ENCODE assay signal across 11 mouse cellular contexts in genomic region chr12:11221524-11222330, GRCm38 (mm10). TPM values are rescaled to one million over a fixed set of nuclear protein-coding genes. Genes with fewer than 3 reads are reported as not detected.
DNase-seq lines count a peak whose midpoint lies in the region; ATAC-seq and TF ChIP-seq lines count a peak whose summit lies in the region.
"Had no signal": no experiment of that assay in that cellular context is flagged by ENCODE, and none has a peak within 500 bp of the region (broad histone marks: within the 10 kb centered on the region; RNA-seq: fewer than 3 reads in every experiment).

No protein-coding gene starts in this region.

- TF ChIP-seq POLR2A in heart, adult 2 months (IDR thresholded peaks at IDR 0.05; ENCODE audit: insufficient read depth, low read depth, low read length), result no peak
- no peak for TF ChIP-seq POLR2A in testis, adult 2 months (IDR thresholded peaks at IDR 0.05; ENCODE audit: control insufficient read depth, low read depth, low read length)
- no peak for TF ChIP-seq POLR2A in thymus, adult 2 months (IDR thresholded peaks at IDR 0.05; ENCODE audit: control insufficient read depth, extremely low read depth, insufficient read depth, low read length, poor library complexity)

- no peak overlapping the region for H3K4me3 ChIP-seq in neural tube, embryonic 11.5 days (ENCODE audit: low read depth, low read length)
- H3K4me3 ChIP-seq in heart, adult 2 months, result peak overlapping the region; percentile 19; the same call in 1 of the 2 replicates
- peak overlapping the region; percentile 7; the same call in 1 of the 2 replicates for H3K4me3 ChIP-seq in testis, adult 2 months (ENCODE audit: control insufficient read depth, low read depth, low read length)
- H3K4me3 ChIP-seq in thymus, adult 2 months (ENCODE audit: control insufficient read depth, insufficient read depth, low read length), result no peak overlapping the region

- intact Hi-C loops in heart, adult 2 months (cut with DNase I), result no loop called here

- no peaks in the 10 kb centered on the region for H3K9me3 ChIP-seq in neural tube, embryonic 11.5 days (ENCODE audit: control insufficient read depth, low read length)

- H3K79me2 ChIP-seq in heart, adult 2 months (replicated peaks; ENCODE audit: control insufficient read depth, insufficient read depth, low read length), result no peaks in the 10 kb centered on the region

- no peak for ATAC-seq in neural tube, embryonic 11.5 days (ENCODE audit: insufficient read depth, low FRiP score, low TSS enrichment)

- 64% methylated on average over 20 of the region's 20 CpGs for WGBS in neural tube, embryonic 11.5 days
- 37% methylated on average over 20 of the region's 20 CpGs for WGBS in heart, adult 2 months
- 88% methylated on average over 20 of the region's 20 CpGs for WGBS in thymus, adult 2 months

- no peak for TF ChIP-seq EP300 in heart, adult 2 months (IDR thresholded peaks at IDR 0.05; ENCODE audit: insufficient read depth, low read depth, low read length)

- H3K27me3 ChIP-seq in neural tube, embryonic 11.5 days (ENCODE audit: control insufficient read depth, insufficient read depth, low read length), result no peaks in the 10 kb centered on the region
- no peaks in the 10 kb centered on the region for H3K27me3 ChIP-seq in heart, adult 2 months (ENCODE audit: control insufficient read depth, insufficient read depth, low read length)
- no peaks in the 10 kb centered on the region for H3K27me3 ChIP-seq in testis, adult 2 months (ENCODE audit: control insufficient read depth, insufficient read depth, low read length)
- no peaks in the 10 kb centered on the region for H3K27me3 ChIP-seq in thymus, adult 2 months (ENCODE audit: control insufficient read depth, insufficient read depth, low read length)

- H3K9ac ChIP-seq in neural tube, embryonic 11.5 days (ENCODE audit: low read length), result no peak overlapping the region
- H3K9ac ChIP-seq in heart, adult 2 months (ENCODE audit: low read depth, low read length), result no peak overlapping the region

- no peak for TF ChIP-seq CTCF in heart, adult 2 months (IDR thresholded peaks at IDR 0.05)
- no peak for TF ChIP-seq CTCF in testis, adult 2 months (IDR thresholded peaks at IDR 0.05; ENCODE audit: control insufficient read depth, insufficient read depth, insufficient replicate concordance, low read depth, low read length)
- no peak for TF ChIP-seq CTCF in thymus, adult 2 months (IDR thresholded peaks at IDR 0.05; ENCODE audit: borderline replicate concordance, control insufficient read depth, extremely low read depth, insufficient read depth, low read length, poor library complexity)

- no peak overlapping the region for H3K4me2 ChIP-seq in neural tube, embryonic 11.5 days (ENCODE audit: low read depth)

- no peaks in the 10 kb centered on the region for H3K4me1 ChIP-seq in neural tube, embryonic 11.5 days (ENCODE audit: control insufficient read depth, insufficient read depth, low read length)
- H3K4me1 ChIP-seq in heart, adult 2 months (ENCODE audit: control insufficient read depth, insufficient read depth, low read length), result no peaks in the 10 kb centered on the region; the same call in 1 of the 2 replicates
- peaks cover 10% of the 10 kb centered on the region for H3K4me1 ChIP-seq in testis, adult 2 months (ENCODE audit: control insufficient read depth, insufficient read depth, low read length)
- H3K4me1 ChIP-seq in thymus, adult 2 months (replicated peaks; ENCODE audit: control insufficient read depth, insufficient read depth, low read length), result no peaks in the 10 kb centered on the region

- H3K27ac ChIP-seq in neural tube, embryonic 11.5 days (ENCODE audit: low read depth, low read length), result no peak overlapping the region
- H3K27ac ChIP-seq in heart, adult 2 months, result peak overlapping the region; percentile 66
- peak overlapping the region; percentile 90 for H3K27ac ChIP-seq in testis, adult 2 months (ENCODE audit: control insufficient read depth, insufficient read depth, low read depth, low read length)
- no peak overlapping the region for H3K27ac ChIP-seq in thymus, adult 2 months (ENCODE audit: control insufficient read depth, insufficient read depth, low read length)

- DNase-seq in neural tube, embryonic 11.5 days (ENCODE audit: low spot score), result peak; percentile 23
- no peak for DNase-seq in neural tube, embryonic 10.5 days (ENCODE audit: extremely low spot score, low spot score)
- peak; percentile 36 for DNase-seq in heart, adult 2 months
- DNase-seq in kidney, postnatal 4 days, result peak; percentile 36 to 50
- no peak for DNase-seq in thymus, adult 2 months
- no peak for DNase-seq in cerebellum, postnatal 14 days
- DNase-seq in left cerebral cortex, adult 9 months (ENCODE audit: low spot score in 2 of 2), result no peak

- H3K36me3 ChIP-seq in neural tube, embryonic 11.5 days (ENCODE audit: control insufficient read depth, insufficient read depth, low read length), result no peaks in the 10 kb centered on the region
- no peaks in the 10 kb centered on the region for H3K36me3 ChIP-seq in heart, adult 2 months (ENCODE audit: control insufficient read depth, insufficient read depth, low read length)
- no peaks in the 10 kb centered on the region for H3K36me3 ChIP-seq in testis, adult 2 months (ENCODE audit: control insufficient read depth, insufficient read depth, low read length)
- no peaks in the 10 kb centered on the region for H3K36me3 ChIP-seq in thymus, adult 2 months (ENCODE audit: control insufficient read depth, insufficient read depth, low read length)

RNA-seq across cellular contexts. Expression of gene Msgn1, which starts 13.0 kb away (rescaled TPM):
- not detected in 2 replicates for polyA plus RNA-seq in neural tube, embryonic 11.5 days (2014; fragmentation: Nextera tagmentation; extraction: Ambion mirVana)
- not detected for total RNA-seq in heart, adult 2 months (2021)
- polyA plus RNA-seq in heart, adult 2 months (2012; rRNA removed), result not detected in 2 replicates
- not detected in 2 replicates for polyA plus RNA-seq in testis, adult 2 months (2012; rRNA removed)
- polyA plus RNA-seq in thymus, adult 2 months (2012; rRNA removed), result 0.27 and 0.34 TPM in 2 replicates
- total RNA-seq: MEL had no signal
- polyA plus RNA-seq: gonadal fat pad, adult 2 months; small intestine, adult 2 months had no signal

RNA-seq across cellular contexts. Expression of gene Gen1, which starts 43.9 kb away (rescaled TPM):
- polyA plus RNA-seq in neural tube, embryonic 11.5 days (2014; fragmentation: Nextera tagmentation; extraction: Ambion mirVana), result 12.3 and 14.1 TPM in 2 replicates
- total RNA-seq in heart, adult 2 months (2021), result 1 to 10 TPM in 1 of 2 experiments, under 1 TPM in 1; 0.78 to 1.1 TPM
- polyA plus RNA-seq in heart, adult 2 months (2012; rRNA removed), result 0.16 and 0.23 TPM in 2 replicates
- 0.97 and 1.0 TPM in 2 replicates for polyA plus RNA-seq in testis, adult 2 months (2012; rRNA removed)
- 2.0 and 3.9 TPM in 2 replicates for polyA plus RNA-seq in thymus, adult 2 months (2012; rRNA removed)

RNA-seq across cellular contexts. Expression of gene Smc6, which starts 44.0 kb away (rescaled TPM):
- 104 and 114 TPM in 2 replicates for polyA plus RNA-seq in neural tube, embryonic 11.5 days (2014; fragmentation: Nextera tagmentation; extraction: Ambion mirVana)
- total RNA-seq in heart, adult 2 months (2021), result 10 to 100 TPM; 46.0 to 48.3 TPM
- 9.3 and 15.3 TPM in 2 replicates for polyA plus RNA-seq in heart, adult 2 months (2012; rRNA removed)
- 38.1 and 41.3 TPM in 2 replicates for polyA plus RNA-seq in testis, adult 2 months (2012; rRNA removed)
- 11.3 and 14.3 TPM in 2 replicates for polyA plus RNA-seq in thymus, adult 2 months (2012; rRNA removed)

Comparison
In these comparisons a context has a peak if more than half of its experiments do, and no peak if none do; other contexts are left out.
1. DNase-seq: peak in neural tube, embryonic 11.5 days (single experiment), heart, adult 2 months (2 of 2) and kidney, postnatal 4 days (2 of 2); none in neural tube, embryonic 10.5 days (single experiment), thymus, adult 2 months (single experiment), cerebellum, postnatal 14 days (0 of 2) and left cerebral cortex, adult 9 months (0 of 2).
2. H3K27ac ChIP-seq: peak in heart, adult 2 months (single experiment) and testis, adult 2 months (single experiment); none in neural tube, embryonic 11.5 days (single experiment) and thymus, adult 2 months (single experiment).
3. H3K4me3 ChIP-seq: peak in heart, adult 2 months (single experiment) and testis, adult 2 months (single experiment); none in neural tube, embryonic 11.5 days (single experiment) and thymus, adult 2 months (single experiment).